Mouse (Mus musculus) brain, adult 2 months (tissue): Measurements from ENCODE around the gene Pias3.
"Not testable (repeated sequence)": the region's sequence is repeated elsewhere in the genome, so short reads cannot be mapped to it uniquely, and the experiment has no call there.

Experiments used
- DNase-seq: peaks from one replicate; pipeline ENCODE4 v3.0.0; 2011; ENCODE audit warnings: low read depth, low spot score

Pias3 gene

DNA sequence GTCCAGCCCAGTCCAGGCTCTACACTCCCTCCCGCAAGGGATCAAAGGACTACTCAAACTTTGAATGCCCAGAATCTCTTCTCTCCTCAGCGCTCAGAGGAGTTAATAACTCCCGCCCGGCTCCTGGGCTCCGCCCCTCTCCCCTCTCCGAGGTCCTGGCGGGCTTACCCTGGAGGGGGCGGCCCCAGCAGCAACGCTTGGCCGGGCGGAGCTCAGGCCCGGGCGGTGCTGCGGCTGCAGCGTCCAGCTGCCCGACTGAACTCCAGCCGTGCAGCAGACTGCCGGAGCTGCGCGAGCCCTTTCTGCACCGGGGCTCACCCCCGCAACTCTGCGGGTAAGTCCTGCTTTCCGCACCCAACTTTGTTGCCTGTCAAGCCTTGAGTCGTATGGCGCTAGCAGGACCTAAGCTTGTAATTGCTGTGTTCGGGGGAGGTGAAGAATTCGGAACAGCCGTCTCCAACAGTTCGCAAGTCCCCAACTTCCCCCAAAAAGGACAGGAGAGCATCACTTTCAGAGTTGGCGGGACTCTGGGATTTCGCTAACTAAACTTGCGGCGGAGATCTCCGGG is at the start of gene Pias3:
Gene Pias3, plus strand, starts transcription at position 187 of the 568 bp plus-strand sequence.
- peak; percentile 67 for DNase-seq

DNA sequence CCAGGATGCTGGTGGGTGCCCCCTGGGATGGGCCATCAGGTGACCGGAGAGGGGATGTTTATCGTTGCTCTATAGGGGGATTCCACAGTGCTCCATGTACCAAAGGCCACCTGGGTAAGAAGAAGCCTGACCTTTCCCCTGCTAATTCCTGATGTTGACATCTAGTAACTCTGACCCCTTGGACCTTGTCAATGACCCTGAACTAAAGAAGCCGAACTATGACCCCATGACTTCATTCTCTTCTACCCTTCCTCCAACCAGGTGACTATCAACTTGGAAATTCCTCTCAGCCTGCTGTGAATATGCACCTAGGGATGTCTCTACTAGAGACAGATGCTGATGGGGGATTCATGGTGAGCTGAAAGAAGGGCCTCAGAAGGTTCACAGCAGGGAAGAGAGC is 48.8 kb upstream of the Pias3 start:
- no peak for DNase-seq

DNA sequence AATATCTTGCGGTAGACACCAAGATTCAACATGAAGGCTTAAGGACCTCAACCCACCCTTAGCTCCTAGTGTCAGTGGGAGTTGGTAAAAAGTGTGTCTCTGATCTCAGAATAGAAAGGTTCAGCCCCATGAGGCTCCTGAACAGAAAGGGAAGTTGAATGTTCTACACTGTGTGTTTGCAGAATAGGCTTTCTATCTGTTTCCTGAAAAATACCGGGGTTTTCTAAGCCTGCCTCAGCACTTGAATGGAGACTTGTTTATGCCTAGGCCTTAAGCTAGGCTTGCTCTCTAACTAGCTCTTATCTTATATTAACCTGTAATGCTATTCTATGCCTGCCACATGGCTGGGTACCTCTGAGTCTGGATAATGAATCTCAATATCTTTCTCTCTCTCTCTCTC is 35.3 kb upstream of the Pias3 start:
- no peak for DNase-seq

DNA sequence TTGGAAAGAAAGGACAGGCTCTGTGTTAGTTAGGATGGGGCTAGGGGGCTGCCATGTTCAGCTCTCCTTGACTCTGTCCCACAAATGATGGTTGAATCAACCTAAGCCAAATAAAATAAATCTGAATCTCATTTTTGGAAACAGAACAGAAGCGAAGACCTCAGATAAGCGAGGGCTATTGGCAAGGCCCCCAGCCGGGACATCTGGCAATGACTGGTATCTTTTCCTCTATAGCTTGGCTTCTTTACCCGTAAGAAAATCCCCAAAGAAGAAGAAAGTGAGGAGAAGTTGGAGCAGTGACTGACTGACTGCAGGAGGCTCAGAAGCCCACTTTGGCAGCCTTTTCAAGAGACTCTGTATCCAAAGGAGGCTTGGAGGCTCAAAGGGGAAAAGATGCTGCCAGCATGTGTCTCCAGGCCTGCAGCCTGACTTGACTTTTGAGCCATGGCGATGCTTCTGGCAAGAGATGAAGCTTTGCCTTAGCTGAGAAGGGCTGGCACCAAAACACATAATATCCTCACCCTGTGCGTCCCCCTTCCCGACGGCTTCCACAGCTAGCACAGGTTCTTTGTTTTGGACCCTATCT is 33.4 kb upstream of the Pias3 start:
- DNase-seq, result peak; percentile 23

DNA sequence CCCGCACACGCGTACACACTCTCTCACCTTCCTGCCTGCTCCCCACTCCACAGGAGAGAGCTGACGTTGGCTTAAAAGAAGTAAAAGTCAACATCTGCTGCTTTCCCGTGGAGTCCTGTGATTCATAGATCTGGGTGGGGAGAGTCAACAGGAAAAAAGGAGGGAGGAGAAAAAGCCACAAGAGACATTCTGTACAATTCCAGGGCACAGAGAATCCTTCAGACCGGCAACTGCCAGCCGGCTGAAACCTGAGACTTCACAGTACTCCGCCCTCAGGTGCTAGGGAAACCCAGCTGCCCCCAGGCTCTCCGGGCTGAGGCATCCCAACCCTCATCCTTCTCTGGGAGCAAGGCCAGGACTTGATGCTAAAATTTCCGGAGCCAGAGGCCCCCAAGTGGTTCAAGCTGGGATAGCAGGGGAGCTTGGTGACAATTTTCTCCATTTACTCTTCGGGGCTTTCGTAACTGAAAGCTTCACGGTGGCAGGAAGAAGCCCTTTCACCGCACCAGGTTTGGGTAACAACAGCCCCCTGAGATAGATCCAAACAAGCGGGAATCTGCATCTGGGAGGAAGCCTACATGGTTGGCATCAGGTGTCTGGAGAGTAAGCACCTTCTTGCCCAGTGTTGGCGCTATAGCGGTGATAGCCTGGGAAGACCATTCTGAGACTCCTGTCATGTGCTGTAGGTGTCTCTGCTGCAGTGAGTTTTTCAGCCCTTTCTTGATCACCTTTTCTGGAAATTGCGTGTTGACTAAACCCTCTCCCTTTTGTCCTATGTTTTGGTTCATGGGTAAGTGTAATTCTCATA is 32.5 kb upstream of the Pias3 start:
- peak; percentile 95 for DNase-seq

DNA sequence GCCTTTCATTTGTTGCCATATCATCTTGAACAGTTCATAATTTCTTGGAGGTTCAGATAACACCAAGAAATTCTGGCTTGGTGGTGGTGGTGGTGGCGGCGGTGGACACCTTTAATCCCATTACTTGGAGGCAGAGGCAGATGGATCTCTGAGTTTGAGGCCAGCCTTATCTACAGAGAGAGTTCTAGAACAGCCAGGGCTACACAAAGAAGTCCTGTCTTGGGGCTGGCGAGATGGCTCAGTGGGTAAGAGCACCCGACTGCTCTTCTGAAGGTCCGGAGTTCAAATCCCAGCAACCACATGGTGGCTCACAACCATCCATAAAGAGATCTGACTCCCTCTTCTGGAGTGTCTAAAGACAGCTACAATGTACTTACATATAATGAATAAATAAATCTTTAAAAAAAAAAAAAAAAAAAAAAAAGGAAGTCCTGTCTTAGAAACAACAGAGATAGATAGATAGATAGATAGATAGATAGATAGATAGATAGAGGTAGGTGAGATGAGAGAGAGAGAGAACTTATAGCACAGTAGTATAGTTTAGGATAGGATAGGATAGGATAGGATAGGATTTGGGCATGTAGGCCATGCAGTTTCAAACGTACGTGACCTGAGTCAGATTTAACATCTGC is 30.3 kb upstream of the Pias3 start:
- not testable (repeated sequence) for DNase-seq

DNA sequence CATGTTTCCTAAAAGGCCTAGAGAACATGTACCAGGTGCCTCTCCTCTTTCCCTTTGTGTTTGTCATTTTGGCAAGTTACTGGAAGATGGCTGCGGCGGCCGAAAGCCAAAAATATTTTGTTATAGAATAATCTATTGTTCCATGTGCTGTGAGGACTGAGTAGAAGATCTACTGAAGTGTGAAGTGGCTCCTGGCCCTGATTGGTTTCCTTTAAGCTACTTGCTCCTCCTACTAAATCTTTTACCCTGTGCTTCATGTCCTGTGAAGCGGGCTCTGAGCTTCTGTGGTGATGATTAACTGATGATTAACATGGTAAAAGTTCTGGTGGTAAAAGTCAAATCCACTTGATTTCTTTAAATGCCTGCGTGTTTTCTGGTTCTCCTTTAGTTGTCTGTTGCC is 29.3 kb upstream of the Pias3 start:
- DNase-seq, result no peak

DNA sequence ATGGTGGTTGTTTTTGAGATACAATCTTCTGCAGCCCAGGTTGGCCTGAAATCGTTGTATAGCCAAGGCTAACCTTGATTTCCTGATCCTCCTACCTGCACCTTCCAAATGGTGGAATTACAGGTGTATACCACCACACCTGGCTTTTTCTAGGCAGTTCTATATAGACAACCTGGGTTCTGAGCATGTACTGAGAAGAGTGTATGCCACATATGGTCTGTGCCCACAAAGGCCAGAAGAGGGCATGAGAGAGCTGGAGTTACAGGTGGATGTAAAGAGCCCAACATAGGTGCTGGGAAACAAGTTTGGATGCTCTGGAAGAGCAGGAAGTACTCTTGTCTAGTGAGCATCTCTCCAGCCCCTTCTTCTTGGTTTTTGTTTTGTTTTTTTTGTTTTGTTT is 28.9 kb upstream of the Pias3 start:
- DNase-seq, result peak; percentile 32

DNA sequence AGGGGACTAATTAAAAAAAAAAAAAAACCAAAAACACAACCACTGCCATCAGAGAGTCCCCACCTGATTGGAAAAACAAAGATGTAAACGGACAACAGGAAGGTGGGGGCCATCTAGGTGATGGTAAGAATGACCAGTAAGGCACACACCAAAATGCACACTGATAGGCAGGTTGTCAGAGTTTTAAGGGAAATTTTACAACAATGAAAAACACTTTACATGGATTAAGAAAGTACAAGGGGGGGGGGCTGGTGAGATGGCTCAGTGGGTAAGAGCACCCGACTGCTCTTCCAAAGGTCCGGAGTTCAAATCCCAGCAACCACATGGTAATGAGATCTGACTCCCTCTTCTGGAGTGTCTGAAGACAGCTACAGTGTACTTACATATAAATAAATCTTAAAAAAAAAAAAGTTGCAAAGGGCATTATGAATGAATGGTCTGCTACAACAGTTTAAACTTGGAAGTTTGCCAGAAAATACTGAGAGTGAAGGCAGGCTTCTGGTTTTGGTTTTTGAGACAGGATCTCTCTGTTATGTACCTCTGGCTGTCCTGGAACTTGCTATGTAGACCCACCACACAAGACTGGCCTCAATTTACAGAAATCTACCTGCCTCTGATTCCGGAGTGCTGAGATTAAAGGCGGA is 27.6 kb upstream of the Pias3 start:
- no peak for DNase-seq

DNA sequence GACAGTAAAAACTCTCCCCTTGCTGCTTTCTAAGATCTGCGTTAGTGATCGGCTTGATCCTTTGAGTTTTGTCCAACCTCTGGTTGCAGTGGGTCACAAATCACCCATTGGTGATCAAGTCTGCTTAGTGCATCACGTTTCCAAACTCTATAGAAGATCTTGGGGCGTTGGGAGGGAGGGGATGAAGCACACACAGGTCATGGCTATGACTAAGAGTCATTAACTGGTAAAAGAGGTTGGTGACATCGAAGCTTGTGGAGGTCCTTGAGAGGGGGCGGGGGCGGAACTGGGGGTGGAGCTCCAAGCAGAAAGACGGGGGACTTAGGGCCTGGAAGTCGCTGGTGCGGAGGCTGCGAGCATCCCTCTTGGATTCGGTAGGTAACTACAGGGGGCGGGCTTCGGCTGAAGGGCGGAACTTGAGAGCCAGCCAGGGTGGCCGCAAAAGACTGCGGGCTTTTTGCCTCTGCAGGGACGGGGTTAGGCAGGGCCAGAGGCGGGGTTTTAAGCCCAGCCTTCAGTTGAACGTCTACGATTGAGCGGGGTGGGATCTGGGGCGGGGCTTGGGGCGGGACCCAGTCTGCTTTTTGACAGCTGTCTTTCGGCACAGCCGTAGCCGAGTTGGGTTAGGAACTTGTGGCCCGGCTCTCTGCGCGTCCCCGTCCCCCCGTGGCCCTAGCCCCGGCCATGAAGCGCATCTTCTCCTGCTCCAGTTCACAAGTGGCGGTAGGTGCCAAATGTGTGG is 26.3 kb upstream of the Pias3 start, which contains the start of gene Ankrd35:
Gene Ankrd35, plus strand, starts transcription at position 405 of the 742 bp plus-strand sequence.
- DNase-seq, result peak; percentile 96

DNA sequence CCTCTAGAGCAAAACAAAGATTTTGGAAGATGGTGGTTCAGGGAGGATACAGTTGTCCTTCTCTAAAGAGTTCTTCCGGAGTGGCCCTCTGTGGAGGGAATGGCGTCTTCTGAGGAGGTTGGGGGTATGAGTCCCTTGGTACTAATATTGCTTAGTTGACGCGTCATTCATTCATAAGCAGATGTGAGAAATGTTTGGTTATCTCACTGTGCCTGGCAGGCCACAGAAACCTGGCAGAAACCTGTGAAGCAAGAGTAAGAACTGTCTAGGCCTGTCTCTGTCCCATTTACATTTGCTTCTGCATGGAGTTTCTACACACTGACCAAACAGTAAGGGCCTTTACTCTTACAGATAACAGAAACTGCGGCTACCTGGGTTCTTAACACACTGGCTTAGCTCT is 24.7 kb upstream of the Pias3 start:
- no peak for DNase-seq

DNA sequence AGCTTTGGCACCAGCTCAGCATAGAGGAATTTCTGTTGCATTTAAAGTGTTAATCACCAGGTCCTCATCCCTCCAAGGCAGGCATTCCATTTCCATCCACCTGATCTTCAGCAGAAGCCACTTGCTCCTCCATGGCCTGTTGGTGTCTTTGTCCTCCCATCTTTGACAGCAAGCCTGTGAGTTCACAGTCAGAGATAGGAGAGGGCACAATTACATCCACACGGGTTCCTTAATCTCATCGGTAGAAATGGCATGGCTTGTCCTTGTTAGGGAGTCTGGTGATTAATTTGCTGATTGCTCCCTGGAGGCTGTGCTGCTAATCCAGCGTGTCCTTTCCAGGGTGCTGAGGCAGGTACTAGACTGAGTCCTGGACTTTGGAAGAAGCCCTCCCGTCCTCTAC is 22.7 kb upstream of the Pias3 start:
- DNase-seq, result no peak

DNA sequence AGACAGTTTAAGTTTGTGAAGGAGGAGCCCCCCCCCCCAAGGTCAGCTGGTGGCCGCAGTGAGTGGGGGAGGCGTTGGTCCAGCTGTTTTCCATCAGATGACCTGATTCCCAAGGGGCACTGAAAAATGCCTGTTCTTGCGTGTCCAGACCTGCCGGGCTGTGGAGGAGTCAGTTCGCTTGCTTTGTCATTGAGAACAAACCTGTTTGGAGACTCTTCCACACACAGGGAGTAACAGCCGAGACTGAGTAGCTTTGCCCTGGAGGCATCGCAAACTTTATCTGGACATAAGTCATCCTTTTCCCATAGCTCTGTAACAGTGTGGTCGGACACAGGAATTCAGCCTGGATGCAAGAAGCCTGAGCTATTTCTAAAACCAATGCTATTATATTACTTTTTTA is 21.7 kb upstream of the Pias3 start:
- DNase-seq, result no peak

DNA sequence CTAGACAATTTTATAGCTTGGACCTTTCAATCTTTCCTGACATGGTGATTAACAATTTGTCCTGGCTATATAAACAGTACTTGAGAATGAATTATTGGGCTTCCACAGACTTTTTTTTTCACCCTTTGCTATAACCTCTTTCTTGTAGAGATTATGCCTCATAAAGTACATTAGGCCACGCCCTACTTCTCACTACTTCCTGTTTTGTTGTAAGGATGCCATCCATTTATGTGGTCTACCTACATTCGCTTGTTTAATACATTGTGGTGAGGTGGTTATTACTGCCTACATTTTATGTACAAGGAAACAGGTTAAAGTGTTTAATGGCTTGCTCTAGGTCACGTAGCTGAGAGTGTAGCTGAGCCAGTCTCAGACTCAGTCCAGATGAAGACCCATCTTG is 21.0 kb upstream of the Pias3 start:
- no peak for DNase-seq

DNA sequence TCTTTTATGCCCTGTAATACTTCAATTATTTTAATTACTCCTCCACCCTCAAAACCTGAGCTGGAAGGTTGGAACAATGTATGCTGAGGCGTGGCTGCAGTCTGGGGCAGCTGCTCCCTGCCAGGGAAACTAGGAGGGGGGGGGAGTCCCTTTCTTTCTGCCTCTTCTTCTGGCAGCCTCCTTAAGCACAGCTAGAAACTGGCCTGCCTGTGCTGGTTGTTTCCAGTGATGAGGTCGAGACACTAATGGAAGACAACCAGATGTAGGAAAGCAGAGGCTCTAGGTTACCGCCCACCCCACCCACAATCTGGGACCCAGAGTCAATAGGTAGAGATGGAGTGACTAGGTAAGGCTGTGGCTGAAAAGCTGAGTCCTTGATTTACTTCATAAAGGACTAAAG is 20.5 kb upstream of the Pias3 start:
- DNase-seq, result no peak

DNA sequence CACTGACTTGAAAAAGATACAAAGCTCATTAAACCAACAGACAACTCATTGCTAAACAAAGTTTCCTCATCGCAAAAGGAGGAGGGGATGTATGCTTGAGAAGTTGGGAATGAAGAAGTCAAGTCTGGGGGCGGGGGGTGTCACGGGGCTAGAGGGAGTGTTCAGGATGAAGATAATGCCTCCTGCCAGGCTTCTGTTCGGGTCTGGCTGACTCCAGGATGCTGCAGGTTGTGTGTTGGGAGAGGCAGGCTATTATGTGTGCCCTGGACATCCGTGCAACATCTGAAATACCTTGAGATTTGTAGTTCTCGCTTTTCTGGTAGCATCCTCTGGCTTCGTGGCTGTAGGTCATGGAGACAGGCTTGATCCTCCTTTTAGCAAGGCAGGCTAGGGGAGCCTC is 17.7 kb upstream of the Pias3 start:
- no peak for DNase-seq

DNA sequence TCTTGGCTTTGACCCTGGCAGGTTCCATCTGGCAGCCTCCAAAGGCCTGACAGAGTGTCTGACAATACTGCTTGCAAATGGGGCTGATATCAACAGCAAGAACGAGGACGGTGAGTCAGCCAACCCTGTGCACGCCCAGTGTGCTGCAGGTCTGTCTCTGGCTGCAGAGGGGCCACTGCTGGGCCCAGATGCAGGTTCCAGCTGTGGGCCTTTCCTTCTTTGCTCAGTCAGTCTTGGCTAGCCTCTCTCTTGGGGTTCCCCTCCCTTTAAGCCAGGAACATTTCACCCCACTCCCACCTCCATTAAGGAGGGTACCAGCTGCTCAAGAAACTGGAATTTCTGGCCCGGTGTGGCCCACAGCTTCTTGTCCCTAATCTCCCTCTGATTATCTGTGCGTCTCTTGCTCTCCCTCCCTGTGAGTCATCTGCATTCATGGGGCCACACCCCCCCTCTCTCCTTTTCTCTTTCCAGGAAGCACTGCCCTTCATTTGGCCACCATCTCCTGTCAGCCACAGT is 17.0 kb upstream of the Pias3 start:
- no peak for DNase-seq

DNA sequence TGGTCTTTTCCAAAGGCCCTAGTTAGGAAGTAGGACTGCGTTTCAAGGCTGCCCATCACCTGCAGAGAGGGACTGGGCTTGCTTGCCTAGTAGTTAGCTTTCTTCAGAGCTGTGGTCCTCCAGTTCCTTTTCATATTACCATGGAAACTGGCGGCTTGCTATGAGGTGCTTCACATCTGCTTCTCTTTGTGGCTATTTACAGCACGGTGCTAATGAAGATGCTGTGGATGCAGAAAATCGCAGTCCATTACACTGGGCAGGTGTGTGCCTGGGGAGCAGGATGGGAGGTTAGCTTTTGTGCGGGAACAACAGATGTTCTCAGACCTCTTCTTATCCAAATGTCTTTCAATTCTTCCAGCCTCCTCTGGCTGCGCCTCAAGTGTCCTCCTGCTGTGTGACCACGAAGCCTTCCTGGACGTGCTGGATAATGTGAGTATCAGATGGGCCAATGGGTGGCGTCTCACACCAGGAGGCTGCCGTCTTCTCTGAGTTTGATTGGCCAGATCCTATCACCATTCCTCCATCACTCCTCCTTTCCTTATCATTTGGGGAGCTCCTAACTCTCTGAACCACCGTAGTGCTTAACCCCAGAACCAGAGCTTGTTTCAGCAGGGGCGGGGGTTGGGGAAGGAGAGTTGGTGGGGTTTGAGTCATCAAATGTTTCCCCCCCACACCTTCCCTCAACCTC is 15.8 kb upstream of the Pias3 start:
- peak; percentile 41 for DNase-seq

DNA sequence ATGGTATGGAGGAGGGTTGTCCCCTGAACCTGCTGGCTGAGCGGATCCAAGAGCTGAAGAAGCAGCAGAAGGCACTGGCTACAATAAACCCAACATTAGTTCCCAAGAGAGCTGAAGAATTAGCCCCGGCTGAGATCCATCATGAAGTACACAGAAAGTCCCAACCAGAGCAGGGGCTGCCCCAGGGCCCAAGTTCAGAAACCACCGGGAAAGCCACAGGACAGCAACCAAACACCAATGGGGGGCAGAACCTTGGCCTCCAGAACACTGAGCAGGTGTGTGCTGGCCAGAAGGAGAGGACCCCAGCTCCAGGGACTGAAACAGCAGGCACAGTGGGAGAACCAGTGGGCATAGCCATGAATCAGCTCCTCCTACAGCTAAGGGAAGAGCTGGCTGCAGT is 12.7 kb upstream of the Pias3 start:
- DNase-seq, result peak; percentile 38

DNA sequence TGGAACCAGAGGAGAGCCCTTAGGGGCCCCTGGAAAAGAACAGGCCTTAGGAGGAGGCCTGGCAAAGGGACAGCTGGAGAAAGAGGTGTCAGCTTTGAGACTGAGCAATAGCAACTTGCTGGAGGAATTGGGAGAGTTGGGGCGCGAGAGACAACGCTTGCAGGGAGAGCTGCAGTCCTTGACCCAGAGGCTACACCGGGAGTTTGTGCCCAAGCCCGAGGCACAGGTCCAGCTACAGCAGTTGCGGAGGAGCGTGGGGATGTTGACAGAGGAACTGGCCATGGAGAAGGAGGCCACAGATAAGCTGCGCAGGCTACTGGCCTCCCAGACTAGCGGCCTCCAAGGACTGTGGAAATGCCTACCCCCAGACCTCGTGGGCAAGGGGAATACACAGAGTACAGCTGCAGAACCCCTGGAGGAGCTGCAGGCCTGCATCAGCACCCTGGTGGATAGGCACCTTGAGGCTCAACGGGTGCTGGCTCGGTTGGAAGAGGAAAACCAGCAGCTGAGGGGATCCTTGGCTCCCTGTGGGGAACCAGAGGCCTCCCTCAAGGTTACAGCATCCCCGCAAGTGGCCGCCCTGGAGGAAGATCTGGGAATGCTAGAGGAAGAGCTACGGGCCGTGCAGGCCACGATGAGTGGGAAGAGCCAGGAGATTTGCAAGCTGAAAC is 11.9 kb upstream of the Pias3 start:
- no peak for DNase-seq
